Mouse (Mus musculus) heart, embryonic 15.5 days (tissue): ENCODE results near the gene Rgs12. TPM values are rescaled to one million over a fixed set of nuclear protein-coding genes. Genes with fewer than 3 reads are reported as not detected.

Source experiments
- ATAC-seq: fragments of 200-750 bp; cut with Nextera tagmentation; replicated peaks from 2 replicates; pipeline ENCODE4 v1.8.0; 2017; ENCODE audit warnings: low read depth, moderate TSS enrichment; ENCODE audit not compliant: insufficient number of reproducible peaks, insufficient read depth, low FRiP score
- H3K27ac ChIP-seq: fragments of 300-500 bp; sonication (generic); 2 replicates; pipeline ENCODE4 v1.5.1; 2015; ENCODE audit warnings: mild to moderate bottlenecking, inconsistent platforms
- H3K27me3 ChIP-seq: fragments of 300-500 bp; sonication (generic); 2 replicates; pipeline ENCODE4 v1.6.1; 2015; ENCODE audit warnings: inconsistent platforms
- H3K36me3 ChIP-seq: fragments of 300-500 bp; sonication (generic); 2 replicates; pipeline ENCODE4 v1.6.1; 2015; ENCODE audit warnings: mild to moderate bottlenecking, inconsistent platforms
- H3K4me1 ChIP-seq: fragments of 300-500 bp; sonication (generic); replicated peaks from 2 replicates; pipeline ENCODE4 v1.6.1; 2015; ENCODE audit warnings: inconsistent platforms
- H3K4me2 ChIP-seq: fragments of 300-500 bp; sonication (generic); 2 replicates; pipeline ENCODE4 v1.6.1; 2015; ENCODE audit warnings: inconsistent platforms, mild to moderate bottlenecking, moderate library complexity
- H3K4me3 ChIP-seq: fragments of 300-500 bp; sonication (generic); 2 replicates; pipeline ENCODE4 v1.5.1; 2015; ENCODE audit warnings: mild to moderate bottlenecking, inconsistent platforms
- H3K9ac ChIP-seq: fragments of 300-500 bp; sonication (generic); 2 replicates; pipeline ENCODE4 v1.6.1; 2015; ENCODE audit warnings: mild to moderate bottlenecking, inconsistent platforms
- H3K9me3 ChIP-seq: fragments of 300-500 bp; sonication (generic); replicated peaks from 2 replicates; pipeline ENCODE4 v1.6.1; 2016; ENCODE audit warnings: inconsistent platforms
- WGBS: fragments of 180-500 bp; shearing (Covaris S2); methylation state at CpG from one replicate; pipeline ENCODE4 v1.1.7; 2015; ENCODE audit warnings: mixed read lengths; 5-methylcytosine and 5-hydroxymethylcytosine counted together
- polyA plus RNA-seq: library from polyadenylated mRNA; unstranded; fragments of >200 nt; fragmentation: Nextera tagmentation; extraction: Ambion mirVana; gene quantifications from 2 replicates; pipeline ENCODE4 v1.2.1, GENCODE M21; 2015

The Rgs12 gene
- polyA plus RNA-seq, 1 experiment from 2014 or later = 28.7 TPM

- no peaks in the 10 kb centered on the region for H3K9me3 ChIP-seq
- H3K4me3 ChIP-seq = no peak overlapping the region
- H3K27me3 ChIP-seq = no peaks in the 10 kb centered on the region
- 45% methylated on average over 2 of the region's 2 CpGs for WGBS
- H3K36me3 ChIP-seq = peaks cover 7% of the 10 kb centered on the region; the same call in 1 of the 2 replicates
- 0 out of 2 replicates have a peak, but pooled peaks have one; percentile 12 for ATAC-seq
- H3K4me1 ChIP-seq = peaks cover 36% of the 10 kb centered on the region
- H3K9ac ChIP-seq = no peak overlapping the region
- 0 out of 2 replicates have a peak overlapping the region, but pooled peaks have one; percentile 15 for H3K27ac ChIP-seq
- no peak overlapping the region for H3K4me2 ChIP-seq
These were observed 38.2 kb downstream of the Rgs12 start for GRCm38 (mm10) chr5:34987396-34987795.

- no peak overlapping the region for H3K9ac ChIP-seq
- no peaks in the 10 kb centered on the region for H3K27me3 ChIP-seq
- no peaks in the 10 kb centered on the region for H3K9me3 ChIP-seq
- peak overlapping the region; percentile 38 for H3K27ac ChIP-seq
- 71% methylated on average over 5 of the region's 5 CpGs for WGBS
- ATAC-seq = no peak
- peaks cover 7% of the 10 kb centered on the region; the same call in 1 of the 2 replicates for H3K36me3 ChIP-seq
- no peak overlapping the region for H3K4me2 ChIP-seq
- peaks cover 37% of the 10 kb centered on the region for H3K4me1 ChIP-seq
- H3K4me3 ChIP-seq = no peak overlapping the region
These were observed 39.4 kb downstream of the Rgs12 start for GRCm38 (mm10) chr5:34988690-34989089.

GRCm38 (mm10) chr5:34989321-34989772, 40.1 kb downstream of the Rgs12 start:
- no peak for ATAC-seq

GRCm38 (mm10) chr5:34998754-34999153, 49.5 kb downstream of the Rgs12 start:
- no peaks in the 10 kb centered on the region for H3K27me3 ChIP-seq
- no peaks in the 10 kb centered on the region for H3K9me3 ChIP-seq
- H3K4me2 ChIP-seq = no peak overlapping the region
- H3K27ac ChIP-seq = no peak overlapping the region; the same call in 1 of the 2 replicates
- H3K36me3 ChIP-seq = no peaks in the 10 kb centered on the region
- H3K9ac ChIP-seq = no peak overlapping the region
- H3K4me1 ChIP-seq = peaks cover 19% of the 10 kb centered on the region
- H3K4me3 ChIP-seq = no peak overlapping the region
- WGBS = 34% methylated on average over 3 of the region's 3 CpGs
- no peak for ATAC-seq

More at GRCm38 (mm10) chr5:34989321-34989772, 40.1 kb downstream of the Rgs12 start:
- H3K9ac ChIP-seq = no peak overlapping the region
- WGBS = 48% methylated on average over 12 of the region's 12 CpGs
- H3K36me3 ChIP-seq = peaks cover 6% of the 10 kb centered on the region; the same call in 1 of the 2 replicates
- no peaks in the 10 kb centered on the region for H3K9me3 ChIP-seq
- no peak overlapping the region for H3K4me3 ChIP-seq
- H3K27me3 ChIP-seq = no peaks in the 10 kb centered on the region
- H3K4me1 ChIP-seq = peaks cover 37% of the 10 kb centered on the region
- no peak overlapping the region for H3K4me2 ChIP-seq
- no peak overlapping the region for H3K27ac ChIP-seq

GRCm38 (mm10) chr5:34999281-34999680, 50.0 kb downstream of the Rgs12 start:
- 80% methylated on average over 6 of the region's 6 CpGs for WGBS
- ATAC-seq = no peak
- no peak overlapping the region for H3K27ac ChIP-seq
- H3K36me3 ChIP-seq = no peaks in the 10 kb centered on the region
- H3K9ac ChIP-seq = no peak overlapping the region
- H3K27me3 ChIP-seq = no peaks in the 10 kb centered on the region
- H3K4me1 ChIP-seq = peaks cover 22% of the 10 kb centered on the region
- H3K4me3 ChIP-seq = no peak overlapping the region
- no peak overlapping the region for H3K4me2 ChIP-seq
- no peaks in the 10 kb centered on the region for H3K9me3 ChIP-seq

DNA sequence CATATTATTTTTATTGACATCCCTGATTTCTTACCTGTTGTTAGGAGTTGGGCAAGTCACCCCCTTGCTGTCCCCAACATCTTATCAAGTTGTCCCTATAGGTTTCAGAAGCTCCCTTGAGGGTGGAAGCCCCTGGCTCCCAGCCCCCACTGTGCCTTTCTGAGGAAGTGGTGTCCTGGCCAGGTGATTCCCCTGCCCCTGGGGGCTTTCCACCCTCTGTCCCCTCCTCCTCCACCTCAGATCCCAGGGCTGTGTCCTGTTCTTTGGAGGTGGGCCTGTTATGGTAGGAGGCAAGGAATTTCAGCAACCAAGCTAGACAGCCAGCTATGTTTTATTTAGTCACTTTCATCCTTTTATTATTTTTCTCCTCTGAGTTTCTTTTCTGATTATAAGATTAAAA, 51.1 kb downstream of the Rgs12 start:
- H3K27me3 ChIP-seq = no peaks in the 10 kb centered on the region
- H3K9me3 ChIP-seq = no peaks in the 10 kb centered on the region
- no peaks in the 10 kb centered on the region for H3K36me3 ChIP-seq
- H3K4me1 ChIP-seq = peaks cover 23% of the 10 kb centered on the region
- no peak overlapping the region for H3K9ac ChIP-seq
- no peak overlapping the region for H3K4me3 ChIP-seq
- no peak overlapping the region for H3K27ac ChIP-seq
- no peak for ATAC-seq
- H3K4me2 ChIP-seq = no peak overlapping the region

DNA sequence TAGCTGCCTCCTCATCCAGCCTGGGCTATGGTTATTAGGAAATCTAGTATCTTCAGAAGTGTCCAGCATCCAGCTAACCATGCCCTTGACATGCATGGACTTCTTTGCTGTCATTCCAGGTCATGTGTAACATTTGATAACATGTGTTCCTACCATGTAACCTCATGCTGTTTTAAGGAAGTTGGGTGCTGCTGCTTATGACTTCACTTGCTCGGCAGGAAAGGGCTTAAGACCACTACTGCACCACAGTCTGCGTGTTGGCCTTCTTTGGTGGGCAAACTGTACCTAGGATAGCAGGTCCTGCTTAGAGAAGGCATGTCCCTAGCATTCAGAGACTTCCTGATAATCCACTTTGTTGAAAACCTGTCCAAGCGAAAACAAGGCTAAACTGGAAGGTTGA, 51.9 kb downstream of the Rgs12 start:
- H3K9me3 ChIP-seq = no peaks in the 10 kb centered on the region
- ATAC-seq = no peak
- H3K4me1 ChIP-seq = peaks cover 23% of the 10 kb centered on the region
- no peak overlapping the region for H3K4me3 ChIP-seq
- H3K9ac ChIP-seq = no peak overlapping the region
- H3K27ac ChIP-seq = no peak overlapping the region
- H3K27me3 ChIP-seq = no peaks in the 10 kb centered on the region
- no peaks in the 10 kb centered on the region for H3K36me3 ChIP-seq
- H3K4me2 ChIP-seq = no peak overlapping the region
- WGBS = 70% methylated on average over 3 of the region's 3 CpGs

DNA sequence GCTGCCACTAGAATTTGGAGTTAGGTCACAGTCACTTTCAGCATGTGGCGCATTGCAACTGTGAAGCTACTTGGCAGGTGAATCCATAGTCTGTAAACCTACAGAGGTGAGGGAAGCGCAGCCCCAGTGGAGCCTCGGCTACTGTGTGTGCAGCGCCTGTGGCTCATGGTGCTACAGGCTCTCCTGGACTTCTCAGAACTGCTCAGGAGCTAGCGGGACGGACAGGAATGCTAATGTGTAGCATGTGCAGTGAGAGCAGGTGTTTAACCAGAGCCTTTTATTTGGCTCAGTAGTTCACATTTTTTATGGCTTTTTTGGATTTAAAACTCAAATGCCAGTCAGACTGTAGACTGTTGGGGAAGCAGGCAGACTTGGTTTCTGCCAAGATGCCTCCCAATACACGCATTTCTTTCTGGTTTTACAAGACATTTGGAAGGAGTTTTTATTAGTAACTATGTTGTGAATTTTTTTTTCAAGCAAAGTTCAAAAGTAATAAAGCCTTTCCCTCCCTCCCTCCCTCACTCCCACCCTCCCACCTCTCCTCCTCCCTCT, 54.4 kb downstream of the Rgs12 start:
- Histone ChIP-seq H3K4me3 (no peak overlapping the region), H3K27ac (peak overlapping the region; percentile 31; the same call in 1 of the 2 replicates), H3K4me2 (no peak overlapping the region), H3K36me3 (0 out of 2 replicates have a peak, but pooled peaks cover 5% of the 10 kb centered on the region), H3K9me3 (no peaks in the 10 kb centered on the region), H3K27me3 (no peaks in the 10 kb centered on the region), H3K9ac (no peak overlapping the region), H3K4me1 (peaks cover 18% of the 10 kb centered on the region)
- peak; percentile 38; the same call in 1 of the 2 replicates for ATAC-seq
- WGBS = 73% methylated on average over 7 of the region's 7 CpGs

DNA sequence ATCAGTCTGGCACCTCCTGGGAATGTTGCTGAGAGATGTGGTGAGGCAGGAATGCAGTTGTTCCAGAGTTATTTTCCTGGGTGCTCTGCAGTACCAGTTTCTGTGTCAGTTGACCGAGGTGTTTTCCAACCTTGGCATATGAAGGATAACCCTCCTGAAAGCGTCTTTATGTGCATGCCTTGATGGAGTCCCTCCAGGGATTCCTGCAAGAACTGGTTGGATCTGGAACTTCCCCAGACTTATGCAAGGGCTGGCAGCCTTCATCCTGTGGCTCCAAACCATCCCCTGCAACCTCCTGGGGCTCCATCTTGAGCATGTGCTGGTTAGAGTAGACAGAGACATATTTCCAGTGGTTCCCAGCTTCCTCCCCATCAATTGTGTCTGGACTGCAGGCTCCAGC, 55.5 kb downstream of the Rgs12 start:
- no peak overlapping the region for H3K4me3 ChIP-seq
- H3K9me3 ChIP-seq = no peaks in the 10 kb centered on the region
- peaks cover 24% of the 10 kb centered on the region for H3K4me1 ChIP-seq
- no peak overlapping the region for H3K27ac ChIP-seq
- no peak overlapping the region for H3K4me2 ChIP-seq
- H3K27me3 ChIP-seq = no peaks in the 10 kb centered on the region
- H3K36me3 ChIP-seq = 0 out of 2 replicates have a peak, but pooled peaks cover 5% of the 10 kb centered on the region
- WGBS = 74% methylated on average over 2 of the region's 2 CpGs
- no peak for ATAC-seq
- no peak overlapping the region for H3K9ac ChIP-seq

- Histone ChIP-seq H3K9me3 (no peaks in the 10 kb centered on the region), H3K4me3 (no peak overlapping the region), H3K36me3 (0 out of 2 replicates have a peak, but pooled peaks cover 5% of the 10 kb centered on the region), H3K27me3 (no peaks in the 10 kb centered on the region), H3K9ac (no peak overlapping the region), H3K27ac (no peak overlapping the region), H3K4me2 (no peak overlapping the region), H3K4me1 (peaks cover 24% of the 10 kb centered on the region)
- ATAC-seq = no peak
- 89% methylated on average over 3 of the region's 3 CpGs for WGBS
These were observed 56.4 kb downstream of the Rgs12 start for GRCm38 (mm10) chr5:35005659-35006058.

GRCm38 (mm10) chr5:35006599-35006998, 57.4 kb downstream of the Rgs12 start:
- Histone ChIP-seq H3K4me1 (peaks cover 24% of the 10 kb centered on the region), H3K9me3 (no peaks in the 10 kb centered on the region), H3K27me3 (no peaks in the 10 kb centered on the region), H3K27ac (no peak overlapping the region), H3K36me3 (0 out of 2 replicates have a peak, but pooled peaks cover 5% of the 10 kb centered on the region), H3K4me3 (no peak overlapping the region), H3K4me2 (no peak overlapping the region), H3K9ac (no peak overlapping the region)
- ATAC-seq = no peak
- 82% methylated on average over 2 of the region's 2 CpGs for WGBS

DNA sequence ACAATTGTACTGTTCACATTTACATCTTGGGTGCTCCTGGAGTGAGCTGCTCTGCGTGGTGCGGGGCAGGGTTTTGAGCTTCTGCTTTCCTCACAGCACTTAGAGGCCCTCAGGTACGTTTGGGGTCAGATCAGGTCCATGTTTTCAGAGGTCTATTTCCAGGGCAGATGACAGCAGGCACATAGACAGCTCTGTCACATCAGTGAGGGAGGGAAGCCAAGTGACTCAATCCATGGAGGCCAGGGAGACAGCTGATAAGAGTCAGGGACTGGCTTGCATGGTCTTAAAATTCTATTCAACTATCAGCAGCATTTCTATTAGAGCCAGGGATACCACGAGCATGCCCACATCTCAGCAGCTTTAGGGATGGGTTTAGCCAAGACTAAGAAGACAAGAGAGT, 59.9 kb downstream of the Rgs12 start:
- peak overlapping the region; percentile 12; the same call in 1 of the 2 replicates for H3K27ac ChIP-seq
- 56% methylated on average over 4 of the region's 4 CpGs for WGBS

More for the DNA sequence above, 59.9 kb downstream of the Rgs12 start:
- Histone ChIP-seq H3K27me3 (no peaks in the 10 kb centered on the region), H3K4me3 (no peak overlapping the region), H3K9ac (no peak overlapping the region), H3K9me3 (no peaks in the 10 kb centered on the region), H3K4me2 (no peak overlapping the region), H3K4me1 (peaks cover 16% of the 10 kb centered on the region), H3K36me3 (0 out of 2 replicates have a peak, but pooled peaks cover 5% of the 10 kb centered on the region)
- ATAC-seq = no peak
